Mouse (Mus musculus): ENCODE results near the gene Nr2f1. TPM values are rescaled to one million over a fixed set of nuclear protein-coding genes. Genes with fewer than 3 reads are reported as not detected.

Gene Nr2f1
- polyA plus RNA-seq, 2 experiments: 0.44 to 1.4 TPM

GRCm38 (mm10) chr13:78168166-78168565 is 31.4 kb downstream of the Nr2f1 start:
- no peaks in the 10 kb centered on the region for H3K4me1 ChIP-seq (replicated peaks; ENCODE audit: control insufficient read depth in 2 of 2, insufficient read depth in 2 of 2, low read length in 1 of 2)
- H3K27ac ChIP-seq: no peak overlapping the region
- H3K27me3 ChIP-seq (ENCODE audit: control insufficient read depth, insufficient read depth, low read length): peaks cover 45% of the 10 kb centered on the region
- H3K4me3 ChIP-seq (ENCODE audit: insufficient read depth in 1 of 2, low read depth in 2 of 2, low read length in 2 of 2): no peak overlapping the region
- H3K36me3 ChIP-seq (replicated peaks; ENCODE audit: control insufficient read depth, insufficient read depth, low read depth): no peaks in the 10 kb centered on the region
- H3K4me2 ChIP-seq (ENCODE audit: low read depth): no peak overlapping the region
- no peak for DNase-seq (ENCODE audit: low read depth in 3 of 3, low spot score in 3 of 3)
- TF ChIP-seq EP300 (IDR thresholded peaks at IDR 0.05; ENCODE audit: low read depth) (no peak), CTCF (IDR thresholded peaks at IDR 0.05; ENCODE audit: low read depth) (no peak)
- no peak overlapping the region for H3K9ac ChIP-seq (replicated peaks)
- no peaks in the 10 kb centered on the region for H3K9me3 ChIP-seq (ENCODE audit: control insufficient read depth, low read length)
- no peak for ATAC-seq (ENCODE audit: insufficient read depth)
- 50% methylated on average over 4 of the region's 4 CpGs for WGBS (ENCODE audit: insufficient replicate concordance)

GRCm38 (mm10) chr13:78164941-78165340 is 34.6 kb downstream of the Nr2f1 start:
- peaks cover 29% of the 10 kb centered on the region for H3K27me3 ChIP-seq (ENCODE audit: control insufficient read depth, insufficient read depth, low read length)
- no peaks in the 10 kb centered on the region for H3K9me3 ChIP-seq (ENCODE audit: control insufficient read depth, low read length)
- ATAC-seq (ENCODE audit: insufficient read depth) (no peak), DNase-seq (ENCODE audit: low read depth in 3 of 3, low spot score in 3 of 3) (no peak)
- H3K4me2 ChIP-seq (ENCODE audit: low read depth): no peak overlapping the region
- H3K36me3 ChIP-seq (replicated peaks; ENCODE audit: control insufficient read depth, insufficient read depth, low read depth): no peaks in the 10 kb centered on the region
- H3K4me1 ChIP-seq (replicated peaks; ENCODE audit: control insufficient read depth in 2 of 2, insufficient read depth in 2 of 2, low read length in 1 of 2): no peaks in the 10 kb centered on the region
- no peak overlapping the region for H3K4me3 ChIP-seq (ENCODE audit: insufficient read depth in 1 of 2, low read depth in 2 of 2, low read length in 2 of 2)
- H3K27ac ChIP-seq: no peak overlapping the region
- no peak overlapping the region for H3K9ac ChIP-seq (replicated peaks)
- no peak for TF ChIP-seq EP300 (IDR thresholded peaks at IDR 0.05; ENCODE audit: low read depth)
- no peak for TF ChIP-seq CTCF (IDR thresholded peaks at IDR 0.05; ENCODE audit: low read depth)

- Histone ChIP-seq H3K4me2 (ENCODE audit: low read depth) (peak overlapping the region; percentile 74), H3K9me3 (ENCODE audit: control insufficient read depth, low read length) (no peaks in the 10 kb centered on the region), H3K27ac (no peak overlapping the region), H3K4me3 (ENCODE audit: insufficient read depth in 1 of 2, low read depth in 2 of 2, low read length in 2 of 2) (peak overlapping the region; percentile 52 to 60), H3K27me3 (ENCODE audit: control insufficient read depth, insufficient read depth, low read length) (peaks cover 27% of the 10 kb centered on the region), H3K36me3 (replicated peaks; ENCODE audit: control insufficient read depth, insufficient read depth, low read depth) (no peaks in the 10 kb centered on the region), H3K9ac (replicated peaks) (no peak overlapping the region), H3K4me1 (replicated peaks; ENCODE audit: control insufficient read depth in 2 of 2, insufficient read depth in 2 of 2, low read length in 1 of 2) (no peaks in the 10 kb centered on the region)
- 2% methylated on average over 80 of the region's 86 CpGs for WGBS (ENCODE audit: insufficient replicate concordance)
- TF ChIP-seq CTCF (IDR thresholded peaks at IDR 0.05; ENCODE audit: low read depth) (peak; percentile 26), EP300 (IDR thresholded peaks at IDR 0.05; ENCODE audit: low read depth) (no peak)
- DNase-seq (ENCODE audit: low read depth in 3 of 3, low spot score in 3 of 3) (peak in 1 of 3 experiments; percentile 25), ATAC-seq (ENCODE audit: insufficient read depth) (peak; percentile 88)
Measured at GRCm38 (mm10) chr13:78163087-78163958, 36.2 kb downstream of the Nr2f1 start.

GRCm38 (mm10) chr13:78162149-78162548 is 37.4 kb downstream of the Nr2f1 start:
- Histone ChIP-seq H3K4me3 (ENCODE audit: insufficient read depth in 1 of 2, low read depth in 2 of 2, low read length in 2 of 2) (no peak overlapping the region), H3K4me2 (ENCODE audit: low read depth) (no peak overlapping the region), H3K4me1 (replicated peaks; ENCODE audit: control insufficient read depth in 2 of 2, insufficient read depth in 2 of 2, low read length in 1 of 2) (no peaks in the 10 kb centered on the region), H3K9ac (replicated peaks) (no peak overlapping the region), H3K9me3 (ENCODE audit: control insufficient read depth, low read length) (no peaks in the 10 kb centered on the region), H3K27me3 (ENCODE audit: control insufficient read depth, insufficient read depth, low read length) (peaks cover 24% of the 10 kb centered on the region), H3K27ac (no peak overlapping the region), H3K36me3 (replicated peaks; ENCODE audit: control insufficient read depth, insufficient read depth, low read depth) (no peaks in the 10 kb centered on the region)
- 34% methylated on average over 2 of the region's 2 CpGs for WGBS (ENCODE audit: insufficient replicate concordance)
- no peak for ATAC-seq (ENCODE audit: insufficient read depth)
- TF ChIP-seq EP300 (IDR thresholded peaks at IDR 0.05; ENCODE audit: low read depth) (no peak), CTCF (IDR thresholded peaks at IDR 0.05; ENCODE audit: low read depth) (no peak)
- DNase-seq (ENCODE audit: low read depth in 3 of 3, low spot score in 3 of 3): no peak

GRCm38 (mm10) chr13:78157465-78157864 is 42.1 kb downstream of the Nr2f1 start:
- no peak overlapping the region for H3K9ac ChIP-seq (replicated peaks)
- no peak overlapping the region for H3K4me2 ChIP-seq (ENCODE audit: low read depth)
- WGBS (ENCODE audit: insufficient replicate concordance): 55% methylated on average over 5 of the region's 5 CpGs
- H3K4me3 ChIP-seq (ENCODE audit: insufficient read depth in 1 of 2, low read depth in 2 of 2, low read length in 2 of 2): no peak overlapping the region
- no peaks in the 10 kb centered on the region for H3K4me1 ChIP-seq (replicated peaks; ENCODE audit: control insufficient read depth in 2 of 2, insufficient read depth in 2 of 2, low read length in 1 of 2)
- ATAC-seq (ENCODE audit: insufficient read depth): no peak
- H3K9me3 ChIP-seq (ENCODE audit: control insufficient read depth, low read length): no peaks in the 10 kb centered on the region
- no peak for TF ChIP-seq EP300 (IDR thresholded peaks at IDR 0.05; ENCODE audit: low read depth)
- no peak for TF ChIP-seq CTCF (IDR thresholded peaks at IDR 0.05; ENCODE audit: low read depth)
- peaks cover 4% of the 10 kb centered on the region; the same call in 1 of the 2 replicates for H3K27me3 ChIP-seq (ENCODE audit: control insufficient read depth, insufficient read depth, low read length)
- H3K27ac ChIP-seq: no peak overlapping the region
- H3K36me3 ChIP-seq (replicated peaks; ENCODE audit: control insufficient read depth, insufficient read depth, low read depth): no peaks in the 10 kb centered on the region
- DNase-seq (ENCODE audit: low read depth in 3 of 3, low spot score in 3 of 3): no peak

Other genes with a start within 250 kb of the Nr2f1 start
- gene Pou5f2, start 174.9 kb downstream of the Nr2f1 start, polyA plus RNA-seq (2012; rRNA removed): 0.03 and 0.15 TPM in 2 replicates
- 0.06 TPM in 1 of 2 replicates, not detected in the other for gene Pou5f2, start 174.9 kb downstream of the Nr2f1 start, polyA plus RNA-seq (2014; fragmentation: Nextera tagmentation; extraction: Ambion mirVana)